Mouse (Mus musculus): ENCODE results near the gene Serp2.

DNA sequence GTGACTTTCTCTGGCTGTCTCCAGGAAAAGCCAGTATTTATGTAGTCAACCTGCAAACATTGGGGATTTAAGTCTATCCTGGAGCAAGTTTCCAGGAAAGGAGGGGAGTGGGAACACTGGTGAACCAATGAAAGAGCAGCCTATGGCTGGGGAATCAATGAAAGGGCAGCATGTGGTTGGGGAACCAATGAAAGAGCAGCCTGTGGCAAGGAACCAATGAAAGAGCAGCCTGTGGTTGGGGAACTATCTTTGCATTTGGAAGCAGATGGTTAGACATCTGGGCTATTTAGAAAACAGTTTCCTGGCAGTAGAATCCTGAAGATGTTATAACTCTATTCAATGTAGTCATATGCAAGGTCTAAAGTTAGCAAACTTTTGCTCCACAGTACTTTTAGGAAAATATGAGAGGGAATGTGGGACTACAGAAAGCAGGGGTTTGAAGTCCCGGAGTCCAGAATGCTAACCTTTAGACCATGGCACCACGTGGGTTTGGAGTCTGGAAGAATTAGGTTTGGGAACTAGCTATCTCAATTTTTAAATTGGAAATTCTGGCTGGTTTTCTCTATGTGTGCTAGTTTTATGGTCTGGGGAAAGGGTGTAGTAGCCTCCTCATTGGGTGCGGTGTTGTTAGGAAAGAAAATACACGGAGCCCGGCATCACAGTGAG lies 16.6 kb downstream of the Serp2 start:
- TF ChIP-seq POLR2A (IDR thresholded peaks at IDR 0.05; ENCODE audit: borderline replicate concordance, low read depth, low read length), result no peak
- TF ChIP-seq CTCF (IDR thresholded peaks at IDR 0.05; ENCODE audit: low read depth, low read length), result no peak
